Mouse (Mus musculus) thymus, adult 2 months (tissue): ENCODE data around the gene Gm10198. TPM values are rescaled to one million over a fixed set of nuclear protein-coding genes. Genes with fewer than 3 reads are reported as not detected.

Source experiments
- DNase-seq: peaks from one replicate; pipeline ENCODE4 v3.0.0; 2021
- H3K27ac ChIP-seq: fragments of 200-500 bp; 2 replicates; pipeline ENCODE4 v1.5.1; 2012; ENCODE audit warnings: low read length, control low read depth; ENCODE audit not compliant: control insufficient read depth, insufficient read depth
- H3K27me3 ChIP-seq: fragments of 200-500 bp; 2 replicates; pipeline ENCODE4 v1.6.1; 2012; ENCODE audit warnings: mild to moderate bottlenecking, low read length, moderate library complexity, mixed read lengths; ENCODE audit not compliant: control insufficient read depth, insufficient read depth
- H3K36me3 ChIP-seq: fragments of 200-500 bp; 2 replicates; pipeline ENCODE4 v1.6.1; 2012; ENCODE audit warnings: mild to moderate bottlenecking, low read length, moderate library complexity; ENCODE audit not compliant: control insufficient read depth, insufficient read depth
- H3K4me1 ChIP-seq: fragments of 200-500 bp; replicated peaks from 2 replicates; pipeline ENCODE4 v1.6.1; 2012; ENCODE audit warnings: low read length; ENCODE audit not compliant: control insufficient read depth, insufficient read depth
- H3K4me3 ChIP-seq: fragments of 200-500 bp; 2 replicates; pipeline ENCODE4 v1.5.1; 2012; ENCODE audit warnings: mild to moderate bottlenecking, low read length, control low read depth, moderate library complexity; ENCODE audit not compliant: control insufficient read depth, insufficient read depth
- CTCF ChIP-seq: fragments of 200-500 bp; IDR thresholded peaks from 2 replicates; pipeline ENCODE4 v1.5.1; 2012; ENCODE audit warnings: mild to moderate bottlenecking, control low read depth, low read length, moderate library complexity, borderline replicate concordance; ENCODE audit not compliant: control insufficient read depth, poor library complexity, insufficient read depth; ENCODE audit errors: extremely low read depth
- POLR2A ChIP-seq: fragments of 200-500 bp; IDR thresholded peaks from 2 replicates; pipeline ENCODE4 v1.6.1; 2012; ENCODE audit warnings: mild to moderate bottlenecking, low read length, control low read depth, moderate library complexity; ENCODE audit not compliant: control insufficient read depth, poor library complexity, insufficient read depth; ENCODE audit errors: extremely low read depth
- WGBS: fragments of 180-500 bp; shearing (Covaris S2); methylation state at CpG from one replicate; pipeline ENCODE4 v1.1.7; 2018; 5-methylcytosine and 5-hydroxymethylcytosine counted together
- polyA plus RNA-seq: library from polyadenylated mRNA; depleted of rRNA; stranded (reverse); fragments of >200 nt; gene quantifications from 2 replicates; pipeline ENCODE4 v1.2.3, GENCODE M21; 2012

Gm10198 gene
- polyA plus RNA-seq, 1 experiment: not detected

DNA sequence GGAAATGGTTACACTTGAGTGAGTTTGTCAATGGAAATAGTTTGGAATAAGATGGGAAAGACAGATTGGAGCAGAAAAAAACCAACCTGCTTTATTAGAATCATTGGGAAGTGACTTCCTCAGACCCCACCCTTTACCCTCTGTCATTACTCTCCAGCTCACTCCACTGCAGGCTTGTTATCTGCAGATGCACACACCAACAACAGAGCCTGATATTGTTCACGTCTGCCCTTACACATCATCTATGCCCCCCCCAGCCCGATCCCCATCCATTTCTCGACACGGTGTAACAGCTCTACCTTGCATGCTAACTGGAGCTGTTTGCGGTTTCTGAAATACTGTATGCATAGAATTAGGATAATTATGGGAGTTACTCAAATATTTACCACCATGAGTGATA lies 12.2 kb downstream of the Gm10198 start:
- TF ChIP-seq POLR2A (no peak), CTCF (no peak)
- no peak for DNase-seq
- 97% methylated on average over 5 of the region's 5 CpGs for WGBS
- Histone ChIP-seq H3K4me1 (no peaks in the 10 kb centered on the region), H3K36me3 (no peaks in the 10 kb centered on the region), H3K4me3 (no peak overlapping the region), H3K27me3 (no peaks in the 10 kb centered on the region), H3K27ac (no peak overlapping the region)

DNA sequence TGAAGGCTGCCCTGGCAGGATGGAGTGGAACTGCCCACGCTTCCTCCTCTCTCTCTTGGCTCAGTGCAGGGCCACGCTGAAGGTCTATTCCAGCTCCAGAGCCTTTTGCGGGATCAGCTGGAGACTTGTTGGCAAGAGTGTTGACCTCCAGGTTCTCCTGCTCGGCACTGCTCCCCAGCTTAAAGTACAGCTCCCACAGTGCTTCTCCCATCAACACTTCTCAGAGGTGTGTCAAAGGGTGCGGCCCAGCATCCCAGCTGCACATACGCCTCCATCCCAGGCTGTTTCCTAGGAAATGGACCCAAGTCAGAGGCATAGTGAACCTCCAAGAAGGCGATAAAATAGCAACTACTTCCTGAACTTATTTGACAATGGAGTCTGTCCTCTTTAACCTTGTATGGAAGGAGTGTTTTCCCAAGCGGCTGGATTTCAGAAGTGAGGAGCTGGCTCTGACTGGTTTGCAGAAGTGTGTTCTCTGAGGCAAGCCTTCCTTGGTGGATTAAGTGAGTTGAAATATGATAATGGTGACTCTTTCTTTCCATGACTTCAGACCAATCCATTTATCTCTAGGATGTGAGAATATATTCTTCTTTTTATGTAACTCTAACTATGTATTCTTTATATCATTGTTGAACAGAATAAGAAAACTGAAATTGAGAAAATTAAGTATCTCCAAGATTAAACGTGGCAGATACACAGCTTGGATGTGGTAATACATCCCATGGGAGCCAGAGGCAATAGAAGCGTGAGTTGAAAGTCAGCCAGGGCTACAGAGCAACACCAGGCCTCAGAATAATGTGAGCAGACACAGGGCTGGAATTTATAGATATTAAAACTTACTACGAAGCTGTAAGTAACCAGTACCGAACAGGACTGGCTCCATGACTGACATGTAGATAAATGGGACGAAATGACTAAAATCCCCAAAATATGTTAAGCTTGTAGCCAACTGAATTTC lies 23.9 kb downstream of the Gm10198 start:
- H3K4me1 ChIP-seq: no peaks in the 10 kb centered on the region
- H3K36me3 ChIP-seq: no peaks in the 10 kb centered on the region
- no peak overlapping the region for H3K4me3 ChIP-seq
- 97% methylated on average over 13 of the region's 13 CpGs for WGBS
- TF ChIP-seq POLR2A: no peak
- no peak for DNase-seq
- no peaks in the 10 kb centered on the region for H3K27me3 ChIP-seq
- H3K27ac ChIP-seq: no peak overlapping the region

DNA sequence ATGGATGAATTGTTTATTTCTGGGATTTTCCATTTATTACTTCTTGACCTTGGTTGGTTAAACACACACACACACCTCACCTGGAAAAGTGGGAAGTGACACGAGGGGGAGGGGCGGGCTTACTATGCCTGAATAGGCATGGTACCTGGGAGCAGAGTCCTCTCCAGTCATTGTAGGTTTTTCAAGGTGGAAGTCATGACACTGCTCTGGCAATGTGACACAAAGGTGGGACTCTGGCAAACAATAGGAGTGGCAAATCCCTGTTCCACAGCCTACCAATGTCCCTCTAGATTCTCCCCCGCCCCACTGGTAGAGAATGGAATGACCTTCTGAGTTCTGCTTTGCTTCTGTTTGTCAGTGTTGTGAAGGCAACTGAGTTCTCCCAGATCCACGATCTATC lies 27.8 kb downstream of the Gm10198 start:
- TF ChIP-seq CTCF: no peak
- no peak for TF ChIP-seq POLR2A
- 94% methylated on average over 4 of the region's 4 CpGs for WGBS

DNA sequence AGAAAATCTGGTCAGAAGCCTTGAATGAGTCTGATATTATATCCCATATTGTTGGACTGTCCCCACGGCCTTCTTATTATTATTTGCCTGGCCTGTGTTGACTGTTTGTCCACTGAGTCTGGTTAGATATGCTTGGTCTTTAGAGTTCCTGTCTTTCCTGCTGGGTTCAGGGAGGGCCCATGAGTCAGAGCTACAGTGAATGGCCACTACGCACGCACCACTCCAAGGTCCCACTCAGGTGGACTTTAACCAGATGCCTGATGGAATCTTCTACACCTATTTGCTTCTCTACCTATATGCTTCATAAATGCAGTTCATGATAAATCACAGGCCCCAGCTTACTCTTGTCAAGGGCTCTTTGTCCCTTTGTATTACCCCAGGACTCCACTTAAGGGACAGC lies 29.8 kb downstream of the Gm10198 start:
- TF ChIP-seq CTCF (no peak), POLR2A (no peak)
- Histone ChIP-seq H3K4me1 (no peaks in the 10 kb centered on the region), H3K27me3 (no peaks in the 10 kb centered on the region), H3K36me3 (no peaks in the 10 kb centered on the region), H3K4me3 (no peak overlapping the region), H3K27ac (no peak overlapping the region)
- DNase-seq: no peak
- WGBS: 96% methylated on average over 3 of the region's 3 CpGs

More for the DNA sequence above, 27.8 kb downstream of the Gm10198 start:
- Histone ChIP-seq H3K27ac (no peak overlapping the region), H3K4me3 (no peak overlapping the region), H3K36me3 (no peaks in the 10 kb centered on the region), H3K4me1 (no peaks in the 10 kb centered on the region), H3K27me3 (no peaks in the 10 kb centered on the region)
- DNase-seq: no peak

DNA sequence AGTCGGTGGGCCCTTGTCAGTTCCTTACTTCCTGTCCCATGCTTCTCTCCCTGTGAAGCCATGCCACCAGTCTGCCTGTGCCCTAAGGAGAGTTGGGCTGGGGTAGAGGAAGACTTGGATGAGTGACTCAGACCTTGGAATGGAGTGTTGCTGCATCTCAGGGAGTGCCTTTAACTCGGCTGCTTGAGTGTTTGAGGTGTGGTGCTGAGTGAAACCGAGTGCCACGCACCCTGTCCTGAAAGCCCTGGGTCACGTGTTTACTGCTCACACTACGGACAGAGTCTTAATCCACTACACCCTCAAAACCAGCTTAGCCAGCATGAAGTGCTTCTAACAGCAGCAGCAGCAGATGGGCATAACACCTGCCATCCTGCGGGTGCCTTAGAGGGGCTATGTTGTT lies 30.5 kb downstream of the Gm10198 start:
- no peak for DNase-seq
- no peaks in the 10 kb centered on the region for H3K27me3 ChIP-seq
- 86% methylated on average over 7 of the region's 7 CpGs for WGBS

DNA sequence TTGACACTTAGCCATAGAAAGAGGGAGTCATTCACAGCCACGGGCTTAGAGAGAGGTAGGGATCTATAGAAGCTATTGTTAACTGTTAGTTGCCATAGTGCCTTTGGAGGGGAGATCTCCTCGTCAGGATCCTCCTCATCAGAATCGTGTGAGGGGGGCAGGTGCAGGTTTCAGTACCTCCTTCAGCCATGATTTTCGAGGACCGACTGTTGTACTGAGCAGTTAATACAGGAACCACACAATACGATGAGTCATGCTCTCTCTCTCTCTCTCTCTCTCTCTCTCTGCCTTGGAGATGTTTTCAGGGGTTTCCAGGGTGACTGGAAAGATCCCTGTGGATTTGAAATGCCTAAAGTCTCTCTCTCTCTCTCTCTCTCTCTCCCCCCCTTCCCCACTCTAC lies 31.5 kb downstream of the Gm10198 start:
- H3K36me3 ChIP-seq: no peaks in the 10 kb centered on the region
- no peak overlapping the region for H3K4me3 ChIP-seq
- no peak for DNase-seq
- 34% methylated on average over 6 of the region's 6 CpGs for WGBS
- TF ChIP-seq POLR2A (no peak), CTCF (no peak)
- H3K27me3 ChIP-seq: no peaks in the 10 kb centered on the region
- no peaks in the 10 kb centered on the region for H3K4me1 ChIP-seq
- no peak overlapping the region for H3K27ac ChIP-seq

More for the DNA sequence above, 30.5 kb downstream of the Gm10198 start:
- H3K36me3 ChIP-seq: no peaks in the 10 kb centered on the region
- H3K27ac ChIP-seq: no peak overlapping the region
- TF ChIP-seq POLR2A: no peak
- no peak for TF ChIP-seq CTCF
- no peak overlapping the region for H3K4me3 ChIP-seq
- H3K4me1 ChIP-seq: no peaks in the 10 kb centered on the region
